Mouse (Mus musculus): ENCODE measurements around the gene Khdrbs2. TPM values are rescaled to one million over a fixed set of nuclear protein-coding genes. Genes with fewer than 3 reads are reported as not detected.

Khdrbs2 gene
- not detected for total RNA-seq (2023)

GRCm38 (mm10) chr1:32172506-32173239 lies at the start of gene Khdrbs2:
TSS of gene Khdrbs2 (plus strand) at chr1:32172714.

GRCm38 (mm10) chr1:32547194-32547593 lies 374.7 kb downstream of the Khdrbs2 start, which contains the start of gene Gm5415:
TSS of gene Gm5415 (minus strand) at chr1:32547294.

All from CD4-positive naive resting alpha-beta T cell, adult 57 days (primary cell).